Mouse (Mus musculus) embryonic facial prominence, embryonic 12.5 days (tissue): ENCODE measurements around the gene Mertk. TPM values are rescaled to one million over a fixed set of nuclear protein-coding genes. Genes with fewer than 3 reads are reported as not detected.

Experiments used
- ATAC-seq: fragments of 200-750 bp; cut with Nextera tagmentation; 2 replicates; pipeline ENCODE4 v1.8.0; 2017; ENCODE audit not compliant: insufficient number of reproducible peaks, insufficient read depth, low FRiP score, low TSS enrichment
- H3K27ac ChIP-seq: fragments of 300-500 bp; sonication (generic); 2 replicates; pipeline ENCODE4 v1.5.1; 2016; ENCODE audit warnings: mild to moderate bottlenecking
- H3K27me3 ChIP-seq: fragments of 300-500 bp; sonication (generic); 2 replicates; pipeline ENCODE4 v1.6.1; 2016; ENCODE audit warnings: mild to moderate bottlenecking, moderate library complexity
- H3K36me3 ChIP-seq: fragments of 300-500 bp; sonication (generic); 2 replicates; pipeline ENCODE4 v1.6.1; 2016; ENCODE audit warnings: mild to moderate bottlenecking
- H3K4me1 ChIP-seq: fragments of 300-500 bp; sonication (generic); 2 replicates; pipeline ENCODE4 v1.6.1; 2016
- H3K4me2 ChIP-seq: fragments of 300-500 bp; sonication (generic); replicated peaks from 2 replicates; pipeline ENCODE4 v1.6.1; 2016; ENCODE audit warnings: mild to moderate bottlenecking, moderate library complexity
- H3K4me3 ChIP-seq: fragments of 300-500 bp; sonication (generic); 2 replicates; pipeline ENCODE4 v1.5.1; 2016; ENCODE audit warnings: mild to moderate bottlenecking
- H3K9ac ChIP-seq: fragments of 300-500 bp; sonication (generic); 2 replicates; pipeline ENCODE4 v1.6.1; 2016; ENCODE audit warnings: mild to moderate bottlenecking, moderate library complexity
- H3K9me3 ChIP-seq: fragments of 300-500 bp; sonication (generic); 2 replicates; pipeline ENCODE4 v1.6.1; 2016; ENCODE audit warnings: mild to moderate bottlenecking, moderate library complexity
- WGBS: fragments of 180-500 bp; shearing (Covaris S2); methylation state at CpG from one replicate; pipeline ENCODE4 v1.1.7; 2016; 5-methylcytosine and 5-hydroxymethylcytosine counted together
- polyA plus RNA-seq: library from polyadenylated mRNA; unstranded; fragments of >200 nt; fragmentation: Nextera tagmentation; extraction: Ambion mirVana; gene quantifications from 2 replicates; pipeline ENCODE4 v1.2.1, GENCODE M21; 2016

The Mertk gene
- polyA plus RNA-seq, 1 experiment from 2014 or later: 14.0 TPM

GRCm38 (mm10) chr2:128833035-128833434 lies 134.3 kb downstream of the Mertk start:
- 92% methylated on average over 2 of the region's 2 CpGs for WGBS

GRCm38 (mm10) chr2:128833435-128833834 lies 134.7 kb downstream of the Mertk start:
- no peaks in the 10 kb centered on the region for H3K9me3 ChIP-seq
- no peak overlapping the region for H3K4me2 ChIP-seq
- no peak for ATAC-seq
- peaks cover 62% of the 10 kb centered on the region for H3K36me3 ChIP-seq
- WGBS: 88% methylated on average over 2 of the region's 2 CpGs
- H3K4me1 ChIP-seq: no peaks in the 10 kb centered on the region
- H3K27me3 ChIP-seq: no peaks in the 10 kb centered on the region
- H3K9ac ChIP-seq: no peak overlapping the region
- no peak overlapping the region for H3K4me3 ChIP-seq
- no peak overlapping the region for H3K27ac ChIP-seq

More at GRCm38 (mm10) chr2:128833035-128833434, 134.3 kb downstream of the Mertk start:
- Histone ChIP-seq H3K4me1 (no peaks in the 10 kb centered on the region), H3K9me3 (no peaks in the 10 kb centered on the region), H3K4me2 (no peak overlapping the region), H3K36me3 (peaks cover 62% of the 10 kb centered on the region), H3K9ac (no peak overlapping the region), H3K27me3 (no peaks in the 10 kb centered on the region), H3K27ac (no peak overlapping the region), H3K4me3 (no peak overlapping the region)
- ATAC-seq: no peak

- WGBS: 92% methylated on average over 8 of the region's 8 CpGs
- no peak overlapping the region for H3K4me3 ChIP-seq
- peaks cover 44% of the 10 kb centered on the region for H3K36me3 ChIP-seq
- H3K27ac ChIP-seq: no peak overlapping the region
- no peak overlapping the region for H3K9ac ChIP-seq
- no peaks in the 10 kb centered on the region for H3K4me1 ChIP-seq
- H3K4me2 ChIP-seq: no peak overlapping the region
- no peak for ATAC-seq
- no peaks in the 10 kb centered on the region for H3K27me3 ChIP-seq
- H3K9me3 ChIP-seq: no peaks in the 10 kb centered on the region
Observed at GRCm38 (mm10) chr2:128837531-128837930, 138.8 kb downstream of the Mertk start.

GRCm38 (mm10) chr2:128838611-128839010 lies 139.9 kb downstream of the Mertk start:
- peaks cover 55% of the 10 kb centered on the region for H3K36me3 ChIP-seq
- H3K4me1 ChIP-seq: no peaks in the 10 kb centered on the region
- WGBS: 92% methylated on average over 3 of the region's 3 CpGs
- no peaks in the 10 kb centered on the region for H3K27me3 ChIP-seq
- H3K9ac ChIP-seq: no peak overlapping the region
- no peak overlapping the region for H3K4me2 ChIP-seq
- no peak overlapping the region for H3K4me3 ChIP-seq
- no peaks in the 10 kb centered on the region for H3K9me3 ChIP-seq
- ATAC-seq: no peak
- H3K27ac ChIP-seq: no peak overlapping the region

DNA sequence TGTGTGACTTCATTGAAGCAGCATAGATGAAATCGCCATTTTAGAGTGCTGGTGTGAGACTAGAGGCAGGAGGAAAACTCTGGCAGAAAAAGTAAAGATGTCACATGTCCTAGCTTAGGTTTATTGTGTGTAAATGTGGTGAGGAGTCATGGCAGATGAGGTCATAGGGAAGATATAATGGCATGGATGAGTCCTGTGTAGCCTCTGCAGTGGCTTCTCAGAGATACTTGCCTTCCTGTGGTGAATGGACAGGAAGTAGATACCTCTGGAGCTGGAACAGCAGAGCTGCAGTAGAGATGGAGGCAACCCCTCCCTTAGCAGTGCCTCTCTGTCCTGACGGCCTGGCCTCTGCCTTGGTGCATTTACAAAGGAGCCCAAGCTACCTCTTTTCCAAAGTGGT lies 140.7 kb downstream of the Mertk start:
- Histone ChIP-seq H3K27me3 (no peaks in the 10 kb centered on the region), H3K36me3 (peaks cover 52% of the 10 kb centered on the region), H3K27ac (no peak overlapping the region), H3K9ac (no peak overlapping the region), H3K4me2 (no peak overlapping the region), H3K9me3 (no peaks in the 10 kb centered on the region), H3K4me3 (no peak overlapping the region), H3K4me1 (no peaks in the 10 kb centered on the region)
- ATAC-seq: no peak
- 88% methylated on average over 2 of the region's 2 CpGs for WGBS

DNA sequence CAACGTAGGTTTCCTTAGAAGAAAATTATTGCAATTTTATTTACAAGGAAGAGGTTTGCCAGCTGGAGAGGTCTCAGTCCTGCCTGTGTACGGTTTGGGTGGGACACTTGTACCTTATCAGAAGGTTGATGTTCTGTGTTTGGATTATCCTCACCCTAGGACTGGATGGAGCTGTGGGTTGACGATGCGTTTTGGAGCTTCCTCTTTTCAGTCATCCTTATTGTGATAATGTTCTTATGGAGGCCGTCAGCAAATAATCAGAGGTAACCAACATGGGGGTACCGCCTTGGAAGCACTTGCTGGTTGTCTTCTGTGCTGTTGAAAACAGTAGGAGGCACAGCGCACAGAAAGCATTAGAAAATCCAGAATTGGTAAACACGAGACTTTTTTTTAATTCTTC lies 143.7 kb downstream of the Mertk start:
- no peak overlapping the region for H3K27ac ChIP-seq
- ATAC-seq: no peak
- H3K27me3 ChIP-seq: no peaks in the 10 kb centered on the region
- H3K9me3 ChIP-seq: no peaks in the 10 kb centered on the region
- no peak overlapping the region for H3K4me2 ChIP-seq
- no peak overlapping the region for H3K9ac ChIP-seq
- 91% methylated on average over 8 of the region's 8 CpGs for WGBS
- peaks cover 49% of the 10 kb centered on the region for H3K36me3 ChIP-seq
- no peak overlapping the region for H3K4me3 ChIP-seq
- H3K4me1 ChIP-seq: no peaks in the 10 kb centered on the region

DNA sequence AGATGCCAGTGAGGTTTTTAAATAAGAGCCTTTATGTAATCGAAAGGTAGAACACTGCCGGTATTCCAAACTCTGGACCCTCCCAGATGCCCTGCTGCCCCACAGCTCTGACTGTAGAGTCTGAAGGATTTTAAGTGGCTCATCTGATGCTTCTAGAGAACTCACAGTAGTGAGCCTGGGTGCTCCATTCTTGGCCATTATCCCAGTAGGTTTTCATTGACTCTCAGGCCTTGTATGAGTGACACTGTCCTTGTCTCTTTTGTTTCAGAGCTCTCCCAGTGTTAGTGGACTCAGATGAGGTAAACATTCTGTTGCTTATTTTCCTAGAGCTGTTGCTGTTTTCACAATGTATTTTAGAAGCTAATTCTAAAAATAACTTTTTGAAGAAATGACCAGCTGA lies 151.3 kb downstream of the Mertk start:
- WGBS: 92% methylated on average over 2 of the region's 2 CpGs
- Histone ChIP-seq H3K9ac (no peak overlapping the region), H3K4me1 (no peaks in the 10 kb centered on the region), H3K4me3 (no peak overlapping the region), H3K4me2 (no peak overlapping the region), H3K27ac (no peak overlapping the region), H3K27me3 (no peaks in the 10 kb centered on the region), H3K9me3 (no peaks in the 10 kb centered on the region), H3K36me3 (peaks cover 51% of the 10 kb centered on the region)
- ATAC-seq: no peak

Other genes starting within 250 kb of the Mertk start
- not detected in 2 replicates for gene Spdye4c, start 107.7 kb upstream of the Mertk start, polyA plus RNA-seq
- gene Anapc1, start 11.6 kb upstream of the Mertk start, polyA plus RNA-seq: 84.0 and 86.6 TPM in 2 replicates
- 30.4 and 31.2 TPM in 2 replicates for gene Tmem87b, start 119.2 kb downstream of the Mertk start, polyA plus RNA-seq
- 3.4 TPM in 2 replicates for gene Fbln7, start 164.0 kb downstream of the Mertk start, polyA plus RNA-seq
- gene Zc3h8, start 245.1 kb downstream of the Mertk start, polyA plus RNA-seq: 7.6 and 9.2 TPM in 2 replicates